Mouse (Mus musculus) Muller cell, postnatal 12 days (primary cell): ENCODE data around the gene B3gntl1.

Experiments
- DNase-seq: peaks from one replicate; pipeline ENCODE4 v3.0.0-alpha.2; 2015; ENCODE audit errors: inconsistent ontology term

B3gntl1 gene

GRCm38 (mm10) chr11:121648166-121648565, 24.8 kb downstream of the B3gntl1 start:
- no peak for DNase-seq

- peak; percentile 79 for DNase-seq
Observed at GRCm38 (mm10) chr11:121647321-121647720, 25.6 kb downstream of the B3gntl1 start.

- no peak for DNase-seq
Observed at GRCm38 (mm10) chr11:121645394-121645793, 27.6 kb downstream of the B3gntl1 start.

- DNase-seq: no peak
Observed at GRCm38 (mm10) chr11:121641501-121642145, 31.3 kb downstream of the B3gntl1 start.

GRCm38 (mm10) chr11:121636646-121637045, 36.3 kb downstream of the B3gntl1 start:
- no peak for DNase-seq

GRCm38 (mm10) chr11:121631410-121631809, 41.5 kb downstream of the B3gntl1 start:
- DNase-seq: no peak

GRCm38 (mm10) chr11:121630406-121630805, 42.5 kb downstream of the B3gntl1 start:
- DNase-seq: no peak

- DNase-seq: no peak
Observed at GRCm38 (mm10) chr11:121629529-121629928, 43.4 kb downstream of the B3gntl1 start.

GRCm38 (mm10) chr11:121627521-121627920, 45.4 kb downstream of the B3gntl1 start:
- no peak for DNase-seq

GRCm38 (mm10) chr11:121625007-121625406, 47.9 kb downstream of the B3gntl1 start:
- no peak for DNase-seq

- DNase-seq: no peak
Observed at GRCm38 (mm10) chr11:121617371-121617770, 55.6 kb downstream of the B3gntl1 start.

- no peak for DNase-seq
Observed at GRCm38 (mm10) chr11:121616501-121616900, 56.5 kb downstream of the B3gntl1 start.

GRCm38 (mm10) chr11:121615961-121616485, 56.9 kb downstream of the B3gntl1 start:
- no peak for DNase-seq

- DNase-seq: no peak
Observed at GRCm38 (mm10) chr11:121610976-121611375, 62.0 kb downstream of the B3gntl1 start.

- no peak for DNase-seq
Observed at GRCm38 (mm10) chr11:121605604-121606003, 67.3 kb downstream of the B3gntl1 start.

GRCm38 (mm10) chr11:121601422-121601821, 71.5 kb downstream of the B3gntl1 start:
- DNase-seq: no peak

- no peak for DNase-seq
Observed at GRCm38 (mm10) chr11:121597254-121597653, 75.7 kb downstream of the B3gntl1 start.

- no peak for DNase-seq
Observed at GRCm38 (mm10) chr11:121581856-121582255, 91.1 kb downstream of the B3gntl1 start.
